Mouse (Mus musculus) heart, postnatal 0 days (tissue): ENCODE results near the gene D430041D05Rik. TPM values are rescaled to one million over a fixed set of nuclear protein-coding genes. Genes with fewer than 3 reads are reported as not detected.

ENCODE experiments used
- ATAC-seq: fragments of 200-750 bp; cut with Nextera tagmentation; 2 replicates; pipeline ENCODE4 v1.8.0; 2017; ENCODE audit warnings: low read depth, moderate number of reproducible peaks, moderate library complexity; ENCODE audit not compliant: insufficient read depth
- DNase-seq: peaks from one replicate; pipeline ENCODE4 v3.0.0-alpha.2; 2016; ENCODE audit warnings: low spot score
- H3K27ac ChIP-seq: fragments of 300-500 bp; sonication (generic); 2 replicates; pipeline ENCODE4 v1.5.1; 2014; ENCODE audit warnings: low read depth, mild to moderate bottlenecking
- H3K27me3 ChIP-seq: fragments of 300-500 bp; sonication (generic); 2 replicates; pipeline ENCODE4 v1.6.1; 2014; ENCODE audit warnings: low read length, mixed read lengths; ENCODE audit not compliant: control insufficient read depth, insufficient read depth
- H3K36me3 ChIP-seq: fragments of 300-500 bp; sonication (generic); replicated peaks from 2 replicates; pipeline ENCODE4 v1.6.1; 2014; ENCODE audit warnings: low read length, mixed read lengths; ENCODE audit not compliant: control insufficient read depth, insufficient read depth
- H3K4me1 ChIP-seq: fragments of 300-500 bp; sonication (generic); 2 replicates; pipeline ENCODE4 v1.6.1; 2014; ENCODE audit warnings: antibody characterized with exemption; ENCODE audit not compliant: control insufficient read depth, insufficient read depth
- H3K4me2 ChIP-seq: fragments of 300-500 bp; sonication (generic); 2 replicates; pipeline ENCODE4 v1.6.1; 2014; ENCODE audit warnings: low read depth, mild to moderate bottlenecking, low read length, moderate library complexity
- H3K4me3 ChIP-seq: fragments of 300-500 bp; sonication (generic); 2 replicates; pipeline ENCODE4 v1.5.1; 2014; ENCODE audit warnings: low read depth, low read length
- H3K9ac ChIP-seq: fragments of 300-500 bp; sonication (generic); replicated peaks from 2 replicates; pipeline ENCODE4 v1.6.1; 2014; ENCODE audit warnings: low read depth, low read length, mixed read lengths
- H3K9me3 ChIP-seq: fragments of 300-500 bp; sonication (generic); replicated peaks from 2 replicates; pipeline ENCODE4 v1.6.1; 2016; ENCODE audit warnings: low read length; ENCODE audit not compliant: control insufficient read depth
- CTCF ChIP-seq: IDR thresholded peaks from 2 replicates; pipeline ENCODE4 v1.5.1; 2016; ENCODE audit warnings: antibody characterized with exemption, control low read depth, low read depth
- EP300 ChIP-seq: IDR thresholded peaks from 2 replicates; pipeline ENCODE4 v1.6.1; 2016; ENCODE audit warnings: antibody characterized with exemption, low read depth
- WGBS: fragments of 180-500 bp; shearing (Covaris S2); extraction: QIAGEN DNeasy Blood & Tissue Kit; methylation state at CpG from one replicate; pipeline ENCODE4 v1.1.7; 2014; 5-methylcytosine and 5-hydroxymethylcytosine counted together
- polyA plus RNA-seq: library from polyadenylated mRNA; unstranded; fragments of >200 nt; fragmentation: Nextera tagmentation; extraction: Ambion mirVana; gene quantifications from 2 replicates; pipeline ENCODE4 v1.2.1, GENCODE M21; 2015
- total RNA-seq: library from RNA; depleted of rRNA; stranded (reverse); fragments of >200 nt; gene quantifications from 2 replicates; pipeline ENCODE4 v1.2.3, GENCODE M21; 2014; ENCODE audit warnings: low replicate concordance

D430041D05Rik gene
- total and polyA plus RNA-seq, 2 experiments from 2014 or later = 0.03 TPM; not detected in 1

DNA sequence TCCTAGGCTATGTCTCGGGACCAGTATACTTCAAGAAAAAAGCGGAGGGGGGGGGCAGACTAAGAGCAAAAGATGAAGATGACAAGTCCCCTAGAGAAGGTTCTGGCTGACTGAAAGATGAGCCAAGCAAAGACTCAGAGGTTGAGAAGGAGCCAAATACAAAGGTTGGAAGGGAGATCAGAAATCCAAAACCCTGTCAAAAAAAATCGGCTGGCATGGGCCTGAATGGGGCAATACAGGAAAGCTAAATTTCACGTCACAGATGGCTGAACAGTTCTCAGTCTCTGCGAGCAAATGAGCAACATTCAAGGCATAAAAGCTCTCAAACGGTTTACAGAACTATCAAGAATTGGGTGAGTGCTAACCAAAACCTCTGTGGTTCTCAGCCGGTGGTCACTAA lies 2.5 kb downstream of the D430041D05Rik start:
- no peak for TF ChIP-seq EP300
- TF ChIP-seq CTCF = no peak
- Histone ChIP-seq H3K9ac (no peak overlapping the region), H3K27me3 (peaks cover 58% of the 10 kb centered on the region), H3K4me3 (no peak overlapping the region), H3K4me2 (no peak overlapping the region), H3K4me1 (0 out of 2 replicates have a peak, but pooled peaks cover 6% of the 10 kb centered on the region), H3K27ac (no peak overlapping the region), H3K36me3 (no peaks in the 10 kb centered on the region), H3K9me3 (no peaks in the 10 kb centered on the region)
- ATAC-seq (no peak), DNase-seq (no peak)
- WGBS = 87% methylated on average over 7 of the region's 7 CpGs

DNA sequence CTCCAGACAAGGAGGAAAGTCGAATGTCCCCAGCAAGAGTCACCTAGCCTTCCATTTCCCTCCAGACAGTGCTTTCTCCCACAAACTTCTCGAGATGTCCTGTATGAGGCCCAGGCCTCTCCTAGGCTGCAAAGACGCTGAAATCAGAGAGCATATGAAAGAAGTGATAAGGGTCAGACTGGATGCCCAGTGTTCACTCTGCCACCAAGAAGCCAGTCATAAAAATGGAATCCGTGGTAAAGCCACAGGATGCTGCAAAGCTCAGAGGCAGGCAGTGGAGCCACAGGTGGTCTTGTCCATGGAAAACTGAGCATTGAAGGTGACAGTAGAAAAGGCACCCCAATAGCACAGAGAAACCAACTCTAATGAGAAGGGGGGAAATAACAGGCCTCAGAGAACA lies 2.9 kb downstream of the D430041D05Rik start:
- Histone ChIP-seq H3K27me3 (peaks cover 58% of the 10 kb centered on the region), H3K4me1 (0 out of 2 replicates have a peak, but pooled peaks cover 6% of the 10 kb centered on the region), H3K9me3 (no peaks in the 10 kb centered on the region), H3K4me2 (no peak overlapping the region), H3K36me3 (no peaks in the 10 kb centered on the region), H3K9ac (no peak overlapping the region), H3K27ac (no peak overlapping the region), H3K4me3 (no peak overlapping the region)
- DNase-seq = no peak
- no peak for ATAC-seq
- TF ChIP-seq EP300 (no peak), CTCF (no peak)
- 60% methylated on average over 4 of the region's 4 CpGs for WGBS

DNA sequence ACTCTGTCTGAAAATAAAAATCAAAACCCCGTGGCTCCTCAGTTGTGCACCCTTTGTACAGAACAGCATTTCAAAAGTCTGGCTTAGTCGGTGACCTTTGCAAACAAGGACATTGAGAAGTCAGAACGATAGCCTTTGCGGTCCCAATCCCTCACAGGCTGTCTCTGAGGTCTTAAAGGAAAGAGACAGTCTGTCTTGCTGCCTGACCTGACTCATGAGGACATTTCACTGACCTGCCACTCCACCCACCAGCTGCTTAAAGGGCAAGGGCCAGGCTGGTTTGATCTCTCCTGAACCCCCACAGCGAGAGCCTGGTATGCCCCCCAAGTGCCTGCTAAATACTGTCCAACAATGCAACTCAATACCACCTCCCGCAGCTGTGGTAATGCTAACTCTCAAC lies 6.8 kb downstream of the D430041D05Rik start:
- Histone ChIP-seq H3K36me3 (no peaks in the 10 kb centered on the region), H3K9ac (no peak overlapping the region), H3K4me2 (no peak overlapping the region), H3K27me3 (peaks cover 19% of the 10 kb centered on the region), H3K4me1 (no peaks in the 10 kb centered on the region), H3K4me3 (no peak overlapping the region), H3K9me3 (0 out of 2 replicates have a peak, but pooled peaks cover 11% of the 10 kb centered on the region), H3K27ac (no peak overlapping the region)
- ATAC-seq = no peak
- DNase-seq = no peak
- 82% methylated on average over 6 of the region's 6 CpGs for WGBS
- TF ChIP-seq CTCF (no peak), EP300 (no peak)

DNA sequence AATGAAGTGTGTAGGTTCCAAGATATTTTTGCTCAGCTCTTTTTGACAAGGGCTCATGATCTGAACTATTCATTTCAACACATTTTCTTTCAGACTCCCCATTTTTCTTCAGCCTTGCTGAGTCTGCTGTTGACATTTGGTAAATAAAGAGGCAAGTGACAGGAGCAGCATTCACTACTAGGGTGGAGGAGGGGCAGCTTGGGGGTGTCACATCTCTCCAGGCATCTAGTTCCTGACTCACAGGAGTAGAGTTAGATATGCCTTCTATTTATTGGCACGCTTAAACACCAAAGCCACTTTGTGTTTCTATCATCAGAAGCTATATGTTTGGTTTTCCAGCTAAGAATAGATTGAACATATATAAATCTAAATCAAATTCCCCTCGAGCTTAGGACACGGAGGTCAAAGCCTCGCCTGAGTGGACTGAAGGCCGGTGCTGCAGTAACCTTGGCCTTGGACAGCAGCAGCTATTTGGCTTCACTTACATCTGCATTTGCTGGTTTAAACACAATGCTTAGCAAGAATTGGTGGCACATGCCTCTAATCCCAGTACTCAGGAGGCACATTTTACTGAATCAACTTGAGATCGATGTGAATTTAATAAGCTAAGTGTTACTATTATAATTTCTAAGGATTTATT lies 12.0 kb downstream of the D430041D05Rik start:
- Histone ChIP-seq H3K36me3 (no peaks in the 10 kb centered on the region), H3K4me1 (no peaks in the 10 kb centered on the region), H3K9me3 (0 out of 2 replicates have a peak, but pooled peaks cover 11% of the 10 kb centered on the region), H3K27ac (no peak overlapping the region), H3K4me2 (no peak overlapping the region), H3K4me3 (no peak overlapping the region), H3K27me3 (no peaks in the 10 kb centered on the region), H3K9ac (no peak overlapping the region)
- ATAC-seq = no peak
- 78% methylated on average over 6 of the region's 6 CpGs for WGBS
- DNase-seq = no peak
- TF ChIP-seq CTCF (no peak), EP300 (no peak)

DNA sequence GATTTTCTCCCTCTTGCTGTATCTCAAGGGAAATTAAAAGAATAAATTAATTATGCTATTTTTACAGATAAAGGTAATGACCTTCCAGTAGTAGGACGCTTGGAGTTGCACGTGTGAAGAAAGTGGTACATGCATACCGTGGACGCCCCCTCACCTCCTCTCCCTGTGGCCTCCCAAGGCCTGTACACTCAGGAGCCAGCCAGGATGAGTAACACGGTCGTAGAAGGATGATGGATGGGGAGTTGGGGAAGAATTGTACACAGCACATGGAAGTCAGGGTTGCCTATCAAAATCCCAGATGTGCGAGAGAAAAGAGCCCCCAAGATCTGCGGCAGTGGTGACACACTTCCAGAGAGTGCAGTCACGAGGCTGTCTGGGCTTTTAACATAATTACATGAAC lies 14.9 kb downstream of the D430041D05Rik start:
- TF ChIP-seq EP300 (no peak), CTCF (no peak)
- no peak for DNase-seq
- ATAC-seq = no peak

DNA sequence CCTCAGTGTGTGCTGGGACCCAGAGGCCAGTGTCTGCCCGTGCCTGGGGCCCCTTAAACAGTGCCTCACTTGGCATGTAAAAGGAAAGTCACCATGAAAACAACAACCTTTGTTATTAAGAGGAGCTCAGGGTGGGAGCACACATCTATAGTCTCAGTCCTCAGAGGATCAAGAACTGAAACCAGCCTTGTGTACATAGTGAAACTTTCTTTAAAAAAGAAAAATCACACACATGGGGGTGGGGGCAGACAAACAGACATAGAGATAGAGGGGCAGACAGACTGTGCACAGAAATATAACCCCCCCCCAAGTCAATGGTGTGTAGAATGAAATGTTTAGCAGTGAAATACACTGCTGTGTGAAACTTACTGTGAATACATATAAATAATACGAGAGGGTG lies 16.0 kb downstream of the D430041D05Rik start:
- Histone ChIP-seq H3K9me3 (no peaks in the 10 kb centered on the region), H3K27me3 (no peaks in the 10 kb centered on the region)

More for the DNA sequence above, 14.9 kb downstream of the D430041D05Rik start:
- H3K36me3 ChIP-seq = no peaks in the 10 kb centered on the region
- H3K9me3 ChIP-seq = 0 out of 2 replicates have a peak, but pooled peaks cover 8% of the 10 kb centered on the region
- WGBS = 81% methylated on average over 9 of the region's 9 CpGs
- no peak overlapping the region for H3K27ac ChIP-seq
- H3K4me3 ChIP-seq = no peak overlapping the region
- H3K4me1 ChIP-seq = no peaks in the 10 kb centered on the region
- no peak overlapping the region for H3K4me2 ChIP-seq
- no peak overlapping the region for H3K9ac ChIP-seq
- no peaks in the 10 kb centered on the region for H3K27me3 ChIP-seq

More for the DNA sequence above, 16.0 kb downstream of the D430041D05Rik start:
- TF ChIP-seq EP300 (no peak), CTCF (no peak)
- no peak for DNase-seq
- H3K36me3 ChIP-seq = no peaks in the 10 kb centered on the region
- H3K4me2 ChIP-seq = no peak overlapping the region
- H3K4me3 ChIP-seq = no peak overlapping the region
- no peak overlapping the region for H3K9ac ChIP-seq
- WGBS = 53% methylated on average over 2 of the region's 2 CpGs
- no peaks in the 10 kb centered on the region for H3K4me1 ChIP-seq
- H3K27ac ChIP-seq = no peak overlapping the region
- no peak for ATAC-seq
